26 mouse cellular contexts compared by ENCODE assay signal in genomic region chr2:77609452-77609851, GRCm38 (mm10).
A peak's percentile ranks its signal among the peaks of the same experiment; 100 is the strongest.
DNase-seq lines count a peak whose midpoint lies in the region; ATAC-seq and TF ChIP-seq lines count a peak whose summit lies in the region.
"Had no signal": no experiment of that assay in that cellular context is flagged by ENCODE, and none has a peak within 500 bp of the region (broad histone marks: within the 10 kb centered on the region; RNA-seq: fewer than 3 reads in every experiment).

No protein-coding gene starts in this region.

- no peaks in the 10 kb centered on the region for H3K4me1 ChIP-seq in embryonic facial prominence, embryonic 15.5 days
- H3K4me1 ChIP-seq in stomach, postnatal 0 days (replicated peaks; ENCODE audit: control insufficient read depth, insufficient read depth), result no peaks in the 10 kb centered on the region
- H3K4me1 ChIP-seq: forebrain, embryonic 12.5 days; hindbrain, embryonic 10.5 days; hindbrain, embryonic 15.5 days; kidney, embryonic 15.5 days; liver, embryonic 12.5 days; midbrain, embryonic 12.5 days; neural tube, embryonic 13.5 days had no signal

- no peaks in the 10 kb centered on the region for H3K27me3 ChIP-seq in embryonic facial prominence, embryonic 15.5 days
- H3K27me3 ChIP-seq in stomach, postnatal 0 days (ENCODE audit: control insufficient read depth, insufficient read depth, low read length), result no peaks in the 10 kb centered on the region
- H3K27me3 ChIP-seq: embryonic facial prominence, embryonic 13.5 days; forebrain, embryonic 12.5 days; hindbrain, embryonic 15.5 days; kidney, embryonic 15.5 days; liver, embryonic 12.5 days; midbrain, embryonic 12.5 days; neural tube, embryonic 13.5 days had no signal

- no peak for TF ChIP-seq CTCF in stomach, postnatal 0 days (IDR thresholded peaks at IDR 0.05; ENCODE audit: low read depth)

- H3K4me3 ChIP-seq in embryonic facial prominence, embryonic 15.5 days (replicated peaks), result no peak overlapping the region
- no peak overlapping the region for H3K4me3 ChIP-seq in stomach, postnatal 0 days (ENCODE audit: low read depth, low read length)
- H3K4me3 ChIP-seq: embryonic facial prominence, embryonic 13.5 days; forebrain, embryonic 12.5 days; hindbrain, embryonic 10.5 days; hindbrain, embryonic 15.5 days; kidney, embryonic 15.5 days; liver, embryonic 12.5 days; midbrain, embryonic 12.5 days; neural tube, embryonic 13.5 days had no signal

- 58% methylated on average over 5 of the region's 5 CpGs for WGBS in embryonic facial prominence, embryonic 15.5 days
- WGBS in stomach, postnatal 0 days, result 47% methylated on average over 5 of the region's 5 CpGs

- no peaks in the 10 kb centered on the region for H3K36me3 ChIP-seq in embryonic facial prominence, embryonic 15.5 days
- no peaks in the 10 kb centered on the region for H3K36me3 ChIP-seq in stomach, postnatal 0 days (ENCODE audit: control insufficient read depth, insufficient read depth, low read length)
- H3K36me3 ChIP-seq: embryonic facial prominence, embryonic 13.5 days; forebrain, embryonic 12.5 days; G1E; hindbrain, embryonic 10.5 days; hindbrain, embryonic 15.5 days; kidney, embryonic 15.5 days; liver, embryonic 12.5 days; midbrain, embryonic 12.5 days; neural tube, embryonic 13.5 days had no signal

- no peak for ATAC-seq in embryonic facial prominence, embryonic 15.5 days (ENCODE audit: insufficient number of reproducible peaks, low FRiP score, low TSS enrichment, low read depth)
- ATAC-seq in stomach, postnatal 0 days (ENCODE audit: low FRiP score, low TSS enrichment), result no peak
- ATAC-seq: forebrain, postnatal 0 days; inflammation-experienced regulatory T-cells, adult 6 months; liver, embryonic 12.5 days; liver, postnatal 0 days had no signal

- H3K9ac ChIP-seq in embryonic facial prominence, embryonic 15.5 days, result no peak overlapping the region
- no peak overlapping the region for H3K9ac ChIP-seq in stomach, postnatal 0 days (ENCODE audit: low read length)
- H3K9ac ChIP-seq: embryonic facial prominence, embryonic 13.5 days; forebrain, embryonic 12.5 days; forebrain, postnatal 0 days; hindbrain, embryonic 15.5 days; kidney, embryonic 15.5 days; liver, embryonic 12.5 days; liver, postnatal 0 days; midbrain, embryonic 12.5 days; neural tube, embryonic 13.5 days had no signal

- H3K27ac ChIP-seq in embryonic facial prominence, embryonic 15.5 days (replicated peaks), result peak overlapping the region; percentile 12; the same call in 1 of the 2 replicates
- no peak overlapping the region for H3K27ac ChIP-seq in stomach, postnatal 0 days (replicated peaks)
- H3K27ac ChIP-seq: embryonic facial prominence, embryonic 13.5 days; forebrain, embryonic 12.5 days; hindbrain, embryonic 10.5 days; hindbrain, embryonic 15.5 days; kidney, embryonic 15.5 days; liver, embryonic 12.5 days; midbrain, embryonic 12.5 days; neural tube, embryonic 13.5 days had no signal

- H3K4me2 ChIP-seq in embryonic facial prominence, embryonic 15.5 days (replicated peaks), result no peak overlapping the region
- no peak overlapping the region for H3K4me2 ChIP-seq in stomach, postnatal 0 days (replicated peaks; ENCODE audit: low read depth)
- H3K4me2 ChIP-seq: embryonic facial prominence, embryonic 13.5 days; forebrain, embryonic 12.5 days; hindbrain, embryonic 15.5 days; kidney, embryonic 15.5 days; liver, embryonic 12.5 days; midbrain, embryonic 12.5 days; neural tube, embryonic 13.5 days had no signal

- TF ChIP-seq EP300 in stomach, postnatal 0 days (optimal IDR thresholded peaks at IDR 0.05), result no peak

- DNase-seq in cerebellum, adult 11-12 months, result peak; percentile 31
- no peak for DNase-seq in cerebellum, postnatal 4 days (ENCODE audit: low spot score in 2 of 2)
- DNase-seq in gastrocnemius, adult 18-20 months (ENCODE audit: low spot score), result peak; percentile 68
- DNase-seq in gastrocnemius, postnatal 10 days, result no peak
- DNase-seq in stomach, postnatal 0 days (ENCODE audit: low spot score), result peak; percentile 19
- DNase-seq in T-cell, adult 2 months (ENCODE audit: low spot score), result no peak
- DNase-seq: adrenal gland, postnatal 14 days; embryo, embryonic 11 days; forebrain, postnatal 0 days; heart, postnatal 14 days; kidney, adult 11 months; kidney, postnatal 25 days; liver, postnatal 0 days; lung, postnatal 36 days; thymus, postnatal 14 days had no signal

- no peaks in the 10 kb centered on the region for H3K9me3 ChIP-seq in embryonic facial prominence, embryonic 15.5 days (replicated peaks)
- H3K9me3 ChIP-seq in stomach, postnatal 0 days (ENCODE audit: control insufficient read depth, low read length), result no peaks in the 10 kb centered on the region
- H3K9me3 ChIP-seq: embryonic facial prominence, embryonic 13.5 days; forebrain, embryonic 12.5 days; hindbrain, embryonic 10.5 days; hindbrain, embryonic 15.5 days; kidney, embryonic 15.5 days; liver, embryonic 12.5 days; midbrain, embryonic 12.5 days; neural tube, embryonic 13.5 days had no signal

Comparison
In these comparisons a context has a peak if more than half of its experiments do, and no peak if none do; other contexts are left out.
1. DNase-seq: peak in cerebellum, adult 11-12 months (single experiment), gastrocnemius, adult 18-20 months (single experiment) and stomach, postnatal 0 days (single experiment); none in cerebellum, postnatal 4 days (0 of 2), gastrocnemius, postnatal 10 days (single experiment) and T-cell, adult 2 months (single experiment).